Mouse (Mus musculus): ENCODE data around the gene Calhm6. TPM values are rescaled to one million over a fixed set of nuclear protein-coding genes. Genes with fewer than 3 reads are reported as not detected.

Calhm6 gene
- total and polyA plus RNA-seq, 3 experiments = 0.17 to 0.58 (median 0.29) TPM

- Histone ChIP-seq H3K4me1 (ENCODE audit: control insufficient read depth in 1 of 2, insufficient read depth in 2 of 2) (peaks cover 0 to 3% of the 10 kb centered on the region in 2 experiments; a peak in 1 of 4 replicates), H3K9me3 (replicated peaks; ENCODE audit: low read length) (no peaks in the 10 kb centered on the region), H3K4me2 (ENCODE audit: insufficient read depth, low read depth, poor library complexity, severe bottlenecking) (no peak overlapping the region), H3K27me3 (replicated peaks) (no peaks in the 10 kb centered on the region), H3K27ac (ENCODE audit: insufficient read depth, low read depth) (no peak overlapping the region), H3K9ac (ENCODE audit: insufficient read depth, low read depth) (no peak overlapping the region), H3K4me3 (replicated peaks in 1 of 3; ENCODE audit: low read depth in 2 of 3, low read length in 2 of 3, poor library complexity in 1 of 3) (no peak overlapping the region), H3K79me2 (replicated peaks; ENCODE audit: control insufficient read depth, extremely low read depth, insufficient read depth, poor library complexity, severe bottlenecking) (no peaks in the 10 kb centered on the region), H3K36me3 (replicated peaks in 1 of 2; ENCODE audit: control insufficient read depth in 1 of 2, insufficient read depth in 1 of 2, low read length in 1 of 2) (no peaks in the 10 kb centered on the region)
- dilution Hi-C loops (cut with MboI; ENCODE audit: extremely low pct_ligation_motif_present, extremely low pct_unique_long_range_greater_than_20kb, low sequenced_read_pairs) (no loop called here), in situ Hi-C loops (cut with MboI; ENCODE audit: low pct_ligation_motif_present, low pct_unique_long_range_greater_than_20kb, low sequenced_read_pairs) (no loop called here)
- no peak for DNase-seq (ENCODE audit: extremely low read depth)
- TF ChIP-seq HCFC1 (IDR thresholded peaks at IDR 0.05; ENCODE audit: low read depth, low read length) = no peak
Observed at GRCm38 (mm10) chr10:34150454-34150853, 22.7 kb upstream of the Calhm6 start.

GRCm38 (mm10) chr10:34149772-34150171 lies 22.0 kb upstream of the Calhm6 start:
- H3K4me3 ChIP-seq (replicated peaks in 1 of 3; ENCODE audit: low read depth in 2 of 3, low read length in 2 of 3, poor library complexity in 1 of 3) = no peak overlapping the region
- peaks cover 0 to 3% of the 10 kb centered on the region in 2 experiments; a peak in 1 of 4 replicates for H3K4me1 ChIP-seq (ENCODE audit: control insufficient read depth in 1 of 2, insufficient read depth in 2 of 2)
- H3K79me2 ChIP-seq (replicated peaks; ENCODE audit: control insufficient read depth, extremely low read depth, insufficient read depth, poor library complexity, severe bottlenecking) = no peaks in the 10 kb centered on the region
- no peaks in the 10 kb centered on the region for H3K9me3 ChIP-seq (replicated peaks; ENCODE audit: low read length)
- H3K27ac ChIP-seq (ENCODE audit: insufficient read depth, low read depth) = no peak overlapping the region
- H3K4me2 ChIP-seq (ENCODE audit: insufficient read depth, low read depth, poor library complexity, severe bottlenecking) = no peak overlapping the region
- no peak for DNase-seq (ENCODE audit: extremely low read depth)
- in situ Hi-C loops (cut with MboI; ENCODE audit: low pct_ligation_motif_present, low pct_unique_long_range_greater_than_20kb, low sequenced_read_pairs) (no loop called here), dilution Hi-C loops (cut with MboI; ENCODE audit: extremely low pct_ligation_motif_present, extremely low pct_unique_long_range_greater_than_20kb, low sequenced_read_pairs) (no loop called here)
- TF ChIP-seq ZNF384 (IDR thresholded peaks at IDR 0.05; ENCODE audit: low read depth, low read length) = no peak
- TF ChIP-seq JUND (conservative IDR thresholded peaks at IDR 0.05; ENCODE audit: low read depth, low read length) = no peak
- TF ChIP-seq BHLHE40 (IDR thresholded peaks at IDR 0.05; ENCODE audit: low read depth, low read length) = no peak
- TF ChIP-seq MAX (IDR thresholded peaks at IDR 0.05; ENCODE audit: low read length) = no peak
- no peak for TF ChIP-seq USF1 (IDR thresholded peaks at IDR 0.05; ENCODE audit: low read depth, low read length)
- no peak for TF ChIP-seq MYC (IDR thresholded peaks at IDR 0.05; ENCODE audit: low read depth, low read length)
- no peak overlapping the region for H3K9ac ChIP-seq (ENCODE audit: insufficient read depth, low read depth)
- H3K27me3 ChIP-seq (replicated peaks) = no peaks in the 10 kb centered on the region
- H3K36me3 ChIP-seq (replicated peaks in 1 of 2; ENCODE audit: control insufficient read depth in 1 of 2, insufficient read depth in 1 of 2, low read length in 1 of 2) = no peaks in the 10 kb centered on the region

GRCm38 (mm10) chr10:34141693-34142092 lies 13.9 kb upstream of the Calhm6 start:
- no peaks in the 10 kb centered on the region for H3K9me3 ChIP-seq (replicated peaks; ENCODE audit: low read length)
- no peaks in the 10 kb centered on the region for H3K79me2 ChIP-seq (replicated peaks; ENCODE audit: control insufficient read depth, extremely low read depth, insufficient read depth, poor library complexity, severe bottlenecking)
- no peak overlapping the region for H3K27ac ChIP-seq (ENCODE audit: insufficient read depth, low read depth)
- no peaks in the 10 kb centered on the region for H3K27me3 ChIP-seq (replicated peaks)
- no peak for DNase-seq (ENCODE audit: extremely low read depth)
- H3K4me2 ChIP-seq (ENCODE audit: insufficient read depth, low read depth, poor library complexity, severe bottlenecking) = no peak overlapping the region
- H3K4me3 ChIP-seq (replicated peaks in 1 of 3; ENCODE audit: low read depth in 2 of 3, low read length in 2 of 3, poor library complexity in 1 of 3) = no peak overlapping the region
- in situ Hi-C loops (cut with MboI; ENCODE audit: low pct_ligation_motif_present, low pct_unique_long_range_greater_than_20kb, low sequenced_read_pairs) = no loop called here
- H3K36me3 ChIP-seq (replicated peaks in 1 of 2; ENCODE audit: control insufficient read depth in 1 of 2, insufficient read depth in 1 of 2, low read length in 1 of 2) = no peaks in the 10 kb centered on the region
- no peak overlapping the region for H3K9ac ChIP-seq (ENCODE audit: insufficient read depth, low read depth)
- H3K4me1 ChIP-seq (ENCODE audit: control insufficient read depth in 1 of 2, insufficient read depth in 2 of 2) = no peaks in the 10 kb centered on the region
- TF ChIP-seq ZC3H11A (IDR thresholded peaks at IDR 0.05; ENCODE audit: low read depth, low read length) (no peak), MXI1 (IDR thresholded peaks at IDR 0.05; ENCODE audit: low read depth, low read length) (no peak), UBTF (IDR thresholded peaks at IDR 0.05; ENCODE audit: low read depth, low read length) (no peak), NELFE (IDR thresholded peaks at IDR 0.05; ENCODE audit: low read depth, low read length) (no peak), ZKSCAN1 (IDR thresholded peaks at IDR 0.05; ENCODE audit: borderline replicate concordance, low read depth, low read length) (no peak), EP300 (IDR thresholded peaks at IDR 0.05; ENCODE audit: low read length) (no peak), TBP (conservative IDR thresholded peaks at IDR 0.05; ENCODE audit: low read depth, low read length) (no peak), RAD21 (IDR thresholded peaks at IDR 0.05; ENCODE audit: low read depth, low read length) (no peak), JUN (IDR thresholded peaks at IDR 0.05; ENCODE audit: insufficient read depth, low read depth, low read length) (no peak), MAX (IDR thresholded peaks at IDR 0.05; ENCODE audit: low read length) (no peak)
- dilution Hi-C loops (cut with MboI; ENCODE audit: extremely low pct_ligation_motif_present, extremely low pct_unique_long_range_greater_than_20kb, low sequenced_read_pairs) = no loop called here
